Mouse (Mus musculus): Measurements from ENCODE around the gene Wdr63. TPM values are rescaled to one million over a fixed set of nuclear protein-coding genes. Genes with fewer than 3 reads are reported as not detected.

Wdr63 gene
- polyA plus RNA-seq, 1 experiment from 2014 or later = not detected

DNA sequence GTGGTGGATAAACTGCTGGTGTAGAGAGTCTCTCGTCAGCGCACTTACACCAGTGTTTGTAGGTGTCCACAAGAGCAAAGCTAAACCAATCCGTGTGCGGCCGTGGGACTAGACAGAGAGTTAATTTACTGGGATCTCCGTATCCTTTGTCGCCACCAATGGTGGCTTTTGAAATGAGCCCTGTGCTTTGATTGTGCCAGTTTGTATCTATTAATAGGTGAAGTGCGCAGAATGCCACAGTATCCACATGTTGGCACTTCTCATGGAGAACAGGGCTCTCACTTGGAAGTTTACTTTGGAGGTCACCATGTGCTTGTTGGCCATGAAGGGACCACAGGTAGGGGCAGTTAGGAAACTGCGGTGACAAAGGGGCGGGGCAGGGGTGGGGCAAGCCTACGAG is 66.5 kb downstream of the Wdr63 start:
- H3K4me3 ChIP-seq (ENCODE audit: low read depth, low read length) = no peak overlapping the region
- H3K9ac ChIP-seq (replicated peaks; ENCODE audit: low read depth, low read length) = no peak overlapping the region
- 88% methylated on average over 11 of the region's 11 CpGs for WGBS
- ATAC-seq (ENCODE audit: insufficient number of reproducible peaks, insufficient read depth, low FRiP score, low read depth) = no peak
- H3K36me3 ChIP-seq (ENCODE audit: control insufficient read depth, insufficient read depth, low read length) = no peaks in the 10 kb centered on the region
- no peaks in the 10 kb centered on the region for H3K9me3 ChIP-seq (ENCODE audit: control insufficient read depth, low read depth, low read length)
- H3K4me1 ChIP-seq (ENCODE audit: control insufficient read depth, insufficient read depth, low read length) = no peaks in the 10 kb centered on the region
- no peak overlapping the region for H3K27ac ChIP-seq (ENCODE audit: low read length)
- H3K4me2 ChIP-seq (replicated peaks; ENCODE audit: low read depth, low read length) = no peak overlapping the region
- H3K27me3 ChIP-seq (ENCODE audit: control insufficient read depth, insufficient read depth, low read length) = no peaks in the 10 kb centered on the region

DNA sequence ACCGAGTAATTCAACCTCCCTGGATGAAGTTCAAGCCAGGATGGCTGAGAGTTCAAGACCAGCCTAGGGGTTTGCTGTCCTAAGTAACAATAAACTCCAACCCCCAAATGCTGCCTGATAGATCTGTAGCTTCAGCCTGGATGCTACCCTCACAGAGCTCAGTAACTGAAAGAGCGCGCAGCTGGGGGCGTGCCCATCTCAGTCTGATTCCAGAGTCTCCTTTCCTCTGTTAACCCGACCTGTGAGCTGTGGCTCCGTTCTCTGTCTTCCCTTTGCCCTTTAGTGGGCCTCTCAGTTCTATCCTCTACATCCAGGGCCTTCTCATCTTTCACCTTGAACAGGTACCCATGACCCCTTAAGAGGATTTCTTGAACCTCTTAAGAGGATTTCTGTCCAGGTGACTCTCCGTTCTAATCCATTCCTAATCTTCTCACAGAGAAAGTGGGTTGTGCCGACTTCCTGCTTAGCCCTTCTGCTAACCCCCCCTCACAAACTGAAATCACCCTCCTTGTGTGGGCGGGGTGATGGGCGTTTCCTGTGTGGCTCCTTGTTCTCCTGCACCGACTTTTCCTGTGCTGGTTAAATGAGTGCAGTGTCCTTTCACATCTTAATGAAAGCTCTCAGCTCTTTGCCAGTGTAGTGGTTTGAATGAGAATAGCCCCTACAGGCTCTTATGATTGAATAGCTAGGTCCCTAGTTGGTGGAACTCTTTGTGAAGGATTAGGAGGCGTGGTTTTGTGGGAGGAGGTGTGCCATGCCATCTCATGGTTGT is 68.6 kb downstream of the Wdr63 start:
- Histone ChIP-seq H3K9ac (replicated peaks; ENCODE audit: low read depth, low read length) (no peak overlapping the region), H3K9me3 (ENCODE audit: control insufficient read depth, low read depth, low read length) (no peaks in the 10 kb centered on the region), H3K4me1 (ENCODE audit: control insufficient read depth, insufficient read depth, low read length) (no peaks in the 10 kb centered on the region), H3K36me3 (ENCODE audit: control insufficient read depth, insufficient read depth, low read length) (no peaks in the 10 kb centered on the region), H3K4me3 (ENCODE audit: low read depth, low read length) (no peak overlapping the region), H3K27ac (ENCODE audit: low read length) (no peak overlapping the region), H3K27me3 (ENCODE audit: control insufficient read depth, insufficient read depth, low read length) (no peaks in the 10 kb centered on the region), H3K4me2 (replicated peaks; ENCODE audit: low read depth, low read length) (no peak overlapping the region)
- ATAC-seq (ENCODE audit: insufficient number of reproducible peaks, insufficient read depth, low FRiP score, low read depth) = no peak
- 64% methylated on average over 12 of the region's 12 CpGs for WGBS

DNA sequence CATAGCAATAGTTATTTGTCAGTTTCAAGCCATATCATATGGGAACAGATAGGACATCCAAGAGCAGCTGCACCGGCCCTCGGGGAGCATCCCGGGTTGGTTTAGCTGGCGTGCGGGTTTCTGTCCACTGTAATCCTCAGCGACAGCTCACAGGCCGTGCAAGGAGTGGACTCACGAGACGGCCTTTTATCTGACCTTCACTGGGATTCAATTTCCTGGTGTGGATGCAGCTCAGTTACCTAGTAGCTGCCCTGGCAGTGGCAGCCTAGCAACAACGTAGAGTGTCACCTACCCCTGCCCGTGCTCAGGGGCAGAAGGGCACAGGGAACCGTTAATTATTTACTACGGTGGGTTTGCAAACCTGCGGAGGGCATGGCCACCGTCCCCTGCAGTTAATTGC is 70.0 kb downstream of the Wdr63 start:
- WGBS = 38% methylated on average over 15 of the region's 15 CpGs
- no peaks in the 10 kb centered on the region for H3K36me3 ChIP-seq (ENCODE audit: control insufficient read depth, insufficient read depth, low read length)
- no peaks in the 10 kb centered on the region for H3K27me3 ChIP-seq (ENCODE audit: control insufficient read depth, insufficient read depth, low read length)
- no peak overlapping the region for H3K27ac ChIP-seq (ENCODE audit: low read length)
- H3K4me1 ChIP-seq (ENCODE audit: control insufficient read depth, insufficient read depth, low read length) = no peaks in the 10 kb centered on the region
- H3K9me3 ChIP-seq (ENCODE audit: control insufficient read depth, low read depth, low read length) = no peaks in the 10 kb centered on the region
- no peak overlapping the region for H3K4me2 ChIP-seq (replicated peaks; ENCODE audit: low read depth, low read length)
- H3K9ac ChIP-seq (replicated peaks; ENCODE audit: low read depth, low read length) = no peak overlapping the region
- 0 out of 2 replicates have a peak, but pooled peaks have one; percentile 62 for ATAC-seq (ENCODE audit: insufficient number of reproducible peaks, insufficient read depth, low FRiP score, low read depth)
- no peak overlapping the region for H3K4me3 ChIP-seq (ENCODE audit: low read depth, low read length)

DNA sequence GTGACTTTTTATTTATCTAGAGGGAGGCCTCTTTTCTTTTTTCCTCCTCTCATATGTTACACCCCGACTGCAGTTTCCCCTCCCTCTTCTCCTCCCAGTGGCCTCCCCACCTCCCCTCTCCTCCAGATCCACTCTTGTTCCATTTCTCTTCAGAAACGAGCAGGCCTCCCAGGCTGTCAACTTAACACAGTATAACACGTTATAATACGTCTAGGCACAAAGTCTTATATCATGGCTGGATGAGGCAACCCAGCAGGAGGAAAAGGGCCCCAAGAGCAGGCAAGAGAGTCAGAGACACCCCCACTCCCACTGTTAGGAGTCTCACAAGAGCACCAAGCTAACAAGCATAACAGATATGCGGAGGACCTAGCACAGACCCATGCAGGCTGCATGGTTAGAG is 75.0 kb downstream of the Wdr63 start:
- Histone ChIP-seq H3K4me3 (ENCODE audit: low read depth, low read length) (no peak overlapping the region), H3K4me2 (replicated peaks; ENCODE audit: low read depth, low read length) (no peak overlapping the region), H3K27ac (ENCODE audit: low read length) (no peak overlapping the region), H3K9me3 (ENCODE audit: control insufficient read depth, low read depth, low read length) (no peaks in the 10 kb centered on the region), H3K4me1 (ENCODE audit: control insufficient read depth, insufficient read depth, low read length) (no peaks in the 10 kb centered on the region), H3K9ac (replicated peaks; ENCODE audit: low read depth, low read length) (no peak overlapping the region), H3K36me3 (ENCODE audit: control insufficient read depth, insufficient read depth, low read length) (no peaks in the 10 kb centered on the region), H3K27me3 (ENCODE audit: control insufficient read depth, insufficient read depth, low read length) (no peaks in the 10 kb centered on the region)
- 86% methylated on average over 5 of the region's 5 CpGs for WGBS
- ATAC-seq (ENCODE audit: insufficient number of reproducible peaks, insufficient read depth, low FRiP score, low read depth) = no peak

DNA sequence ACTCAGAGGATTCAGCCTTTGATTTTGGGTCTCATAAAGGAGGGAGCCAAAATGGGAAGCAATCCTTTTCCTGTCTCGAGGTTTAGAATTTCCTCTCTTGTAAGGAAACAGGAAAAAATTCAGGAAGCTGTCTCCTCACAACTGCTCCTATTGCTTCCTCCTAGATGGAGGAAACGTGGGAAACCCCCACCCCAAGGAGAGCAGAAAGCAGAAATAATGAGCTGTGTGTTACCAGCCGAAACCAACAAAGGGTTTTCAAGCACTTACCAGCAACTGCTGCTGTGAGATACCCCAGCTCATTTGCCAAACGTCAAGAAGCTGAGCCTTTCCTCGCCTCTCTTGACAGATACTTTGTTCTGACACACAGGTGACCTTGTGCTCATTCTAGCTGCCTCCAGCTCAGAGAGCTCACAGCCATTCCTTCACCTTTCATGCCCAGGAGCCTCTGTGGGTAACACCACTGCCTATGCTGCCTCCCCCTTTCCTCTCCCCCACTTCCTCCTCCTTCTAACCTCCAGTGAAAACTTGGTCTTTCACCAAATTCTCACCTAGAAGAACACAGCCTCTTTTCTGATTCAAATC is 77.6 kb downstream of the Wdr63 start:
- H3K9ac ChIP-seq (replicated peaks; ENCODE audit: low read depth, low read length) = no peak overlapping the region
- H3K4me3 ChIP-seq (ENCODE audit: low read depth, low read length) = no peak overlapping the region
- H3K9me3 ChIP-seq (ENCODE audit: control insufficient read depth, low read depth, low read length) = no peaks in the 10 kb centered on the region
- H3K27ac ChIP-seq (ENCODE audit: low read length) = no peak overlapping the region
- H3K36me3 ChIP-seq (ENCODE audit: control insufficient read depth, insufficient read depth, low read length) = no peaks in the 10 kb centered on the region
- H3K27me3 ChIP-seq (ENCODE audit: control insufficient read depth, insufficient read depth, low read length) = no peaks in the 10 kb centered on the region
- whole genome bisulfite sequencing = 22% methylated on average over 5 of the region's 5 CpGs
- ATAC-seq (ENCODE audit: insufficient number of reproducible peaks, insufficient read depth, low FRiP score, low read depth) = no peak
- H3K4me1 ChIP-seq (ENCODE audit: control insufficient read depth, insufficient read depth, low read length) = no peaks in the 10 kb centered on the region
- H3K4me2 ChIP-seq (replicated peaks; ENCODE audit: low read depth, low read length) = no peak overlapping the region

DNA sequence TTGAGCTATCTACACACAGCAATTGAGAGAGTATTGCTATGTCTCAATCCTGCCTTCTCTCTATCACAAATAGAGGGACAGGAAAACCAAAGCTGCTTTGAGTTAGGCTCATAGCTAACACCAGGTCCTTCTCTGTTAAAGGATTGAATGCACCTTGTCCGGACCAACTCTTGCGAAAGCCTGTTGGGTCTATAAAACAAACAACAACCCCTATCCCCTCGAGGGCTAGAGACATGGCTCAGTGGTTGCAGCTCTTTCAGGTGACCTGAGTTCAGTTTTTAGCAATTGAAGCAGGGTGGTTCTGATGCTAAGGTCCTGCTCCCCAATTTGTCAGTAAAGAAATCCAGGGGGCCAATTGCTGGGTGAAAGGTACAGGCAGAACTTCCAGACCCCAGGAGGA is 78.7 kb downstream of the Wdr63 start:
- Histone ChIP-seq H3K4me2 (replicated peaks; ENCODE audit: low read depth, low read length) (no peak overlapping the region), H3K9me3 (ENCODE audit: control insufficient read depth, low read depth, low read length) (no peaks in the 10 kb centered on the region), H3K4me3 (ENCODE audit: low read depth, low read length) (no peak overlapping the region), H3K36me3 (ENCODE audit: control insufficient read depth, insufficient read depth, low read length) (no peaks in the 10 kb centered on the region), H3K27ac (ENCODE audit: low read length) (no peak overlapping the region), H3K4me1 (ENCODE audit: control insufficient read depth, insufficient read depth, low read length) (no peaks in the 10 kb centered on the region), H3K9ac (replicated peaks; ENCODE audit: low read depth, low read length) (no peak overlapping the region), H3K27me3 (ENCODE audit: control insufficient read depth, insufficient read depth, low read length) (no peaks in the 10 kb centered on the region)
- no peak for ATAC-seq (ENCODE audit: insufficient number of reproducible peaks, insufficient read depth, low FRiP score, low read depth)
- 75% methylated on average over 3 of the region's 3 CpGs for WGBS

DNA sequence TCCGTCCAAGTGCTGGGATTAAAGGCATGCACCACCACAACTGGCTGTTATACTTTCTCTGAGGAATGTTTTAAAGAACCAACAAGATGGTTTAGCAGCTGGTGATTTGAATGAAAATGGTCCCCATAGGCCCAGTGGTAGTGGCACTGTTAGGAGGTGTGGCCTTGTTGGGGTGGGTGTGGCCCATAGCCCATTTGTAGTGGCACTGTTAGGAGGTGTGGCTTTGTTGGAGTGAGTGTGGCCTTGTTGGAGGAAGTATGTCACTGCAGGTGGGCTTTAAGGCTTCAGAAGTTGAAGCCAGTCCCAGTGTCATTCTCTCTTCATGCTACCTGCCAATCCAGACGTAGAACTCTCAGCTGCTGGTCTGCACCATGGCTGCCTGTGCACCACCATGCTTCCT is 79.5 kb downstream of the Wdr63 start:
- H3K4me2 ChIP-seq (replicated peaks; ENCODE audit: low read depth, low read length) = no peak overlapping the region
- H3K4me3 ChIP-seq (ENCODE audit: low read depth, low read length) = no peak overlapping the region
- no peak for ATAC-seq (ENCODE audit: insufficient number of reproducible peaks, insufficient read depth, low FRiP score, low read depth)
- no peaks in the 10 kb centered on the region for H3K9me3 ChIP-seq (ENCODE audit: control insufficient read depth, low read depth, low read length)
- H3K36me3 ChIP-seq (ENCODE audit: control insufficient read depth, insufficient read depth, low read length) = no peaks in the 10 kb centered on the region
- 75% methylated on average over 2 of the region's 2 CpGs for WGBS
- no peaks in the 10 kb centered on the region for H3K4me1 ChIP-seq (ENCODE audit: control insufficient read depth, insufficient read depth, low read length)
- no peaks in the 10 kb centered on the region for H3K27me3 ChIP-seq (ENCODE audit: control insufficient read depth, insufficient read depth, low read length)
- H3K27ac ChIP-seq (ENCODE audit: low read length) = no peak overlapping the region
- H3K9ac ChIP-seq (replicated peaks; ENCODE audit: low read depth, low read length) = no peak overlapping the region

DNA sequence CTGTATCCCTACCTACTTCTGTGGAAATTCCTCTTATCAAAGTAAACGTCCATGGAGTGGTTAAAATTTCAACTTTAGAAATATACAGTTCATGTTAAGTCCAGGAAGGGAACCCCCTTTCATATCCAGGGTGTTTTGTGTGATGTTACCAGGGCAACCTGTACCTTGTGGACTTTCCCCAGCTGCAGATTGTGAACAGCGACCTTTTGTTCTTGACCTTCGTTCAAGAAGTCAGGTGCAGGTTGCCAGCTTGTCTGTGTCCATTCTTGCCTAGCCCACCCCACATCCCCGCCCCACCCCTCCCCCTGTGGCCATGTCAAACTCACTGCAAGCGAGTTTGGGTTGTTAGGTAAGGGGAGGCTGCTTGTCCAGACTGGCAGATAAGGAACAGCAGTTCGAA is 80.8 kb downstream of the Wdr63 start:
- H3K4me3 ChIP-seq (ENCODE audit: low read depth, low read length) = no peak overlapping the region
- no peak overlapping the region for H3K4me2 ChIP-seq (replicated peaks; ENCODE audit: low read depth, low read length)
- peak overlapping the region; percentile 66 for H3K27ac ChIP-seq (ENCODE audit: low read length)
- no peaks in the 10 kb centered on the region for H3K4me1 ChIP-seq (ENCODE audit: control insufficient read depth, insufficient read depth, low read length)
- peak; percentile 88 for ATAC-seq (ENCODE audit: insufficient number of reproducible peaks, insufficient read depth, low FRiP score, low read depth)
- no peaks in the 10 kb centered on the region for H3K27me3 ChIP-seq (ENCODE audit: control insufficient read depth, insufficient read depth, low read length)
- H3K36me3 ChIP-seq (ENCODE audit: control insufficient read depth, insufficient read depth, low read length) = peaks cover 5% of the 10 kb centered on the region; the same call in 1 of the 2 replicates
- no peak overlapping the region for H3K9ac ChIP-seq (replicated peaks; ENCODE audit: low read depth, low read length)
- no peaks in the 10 kb centered on the region for H3K9me3 ChIP-seq (ENCODE audit: control insufficient read depth, low read depth, low read length)
- WGBS = 35% methylated on average over 6 of the region's 6 CpGs

All from stomach, embryonic 14.5 days (tissue).